Mouse (Mus musculus) left cerebral cortex, adult 8-10 months (tissue): ENCODE results near the gene Cyp2w1. TPM values are rescaled to one million over a fixed set of nuclear protein-coding genes. Genes with fewer than 3 reads are reported as not detected.
"Not testable (repeated sequence)": the region's sequence is repeated elsewhere in the genome, so short reads cannot be mapped to it uniquely, and the experiment has no call there.

Experiments used
- DNase-seq, 2 experiments: peaks; one replicate each; pipeline ENCODE4 v3.0.0; 2022; ENCODE audit warnings: low spot score in 2 of 2
- total RNA-seq, 4 experiments: library from RNA; stranded (reverse); gene quantifications; 2 replicates each; pipeline ENCODE4 v1.2.4; 2022

Gene Cyp2w1
- total RNA-seq, 4 experiments from 2014 or later, result not detected

GRCm38 (mm10) chr5:139332590-139333272, 19.7 kb upstream of the Cyp2w1 start:
- no peak for DNase-seq

- DNase-seq, result no peak
Measured at GRCm38 (mm10) chr5:139333301-139334013, 19.0 kb upstream of the Cyp2w1 start.

GRCm38 (mm10) chr5:139334394-139334793, 18.0 kb upstream of the Cyp2w1 start:
- not testable (repeated sequence) for DNase-seq

- DNase-seq, result no peak
Measured at GRCm38 (mm10) chr5:139335634-139336033, 16.8 kb upstream of the Cyp2w1 start.

- no peak for DNase-seq
Measured at GRCm38 (mm10) chr5:139337826-139338370, 14.5 kb upstream of the Cyp2w1 start.

- DNase-seq, result no peak
Measured at GRCm38 (mm10) chr5:139338403-139338802, 14.0 kb upstream of the Cyp2w1 start.

- no peak for DNase-seq
Measured at GRCm38 (mm10) chr5:139338891-139339290, 13.5 kb upstream of the Cyp2w1 start.

GRCm38 (mm10) chr5:139344021-139344686, 8.3 kb upstream of the Cyp2w1 start:
- peak; percentile 50 to 59 for DNase-seq

- peak; percentile 78 to 85 for DNase-seq
Measured at GRCm38 (mm10) chr5:139344687-139345363, 7.6 kb upstream of the Cyp2w1 start.

GRCm38 (mm10) chr5:139345364-139345714, 7.1 kb upstream of the Cyp2w1 start:
- DNase-seq, result no peak

GRCm38 (mm10) chr5:139347225-139347624, 5.2 kb upstream of the Cyp2w1 start:
- no peak for DNase-seq

- DNase-seq, result no peak
Measured at GRCm38 (mm10) chr5:139349713-139350112, 2.7 kb upstream of the Cyp2w1 start.

- DNase-seq, result no peak
Measured at GRCm38 (mm10) chr5:139351134-139351533, 1.3 kb upstream of the Cyp2w1 start, which contains the start of gene Cox19. Cox19 (minus strand) TSS chr5:139351418.

GRCm38 (mm10) chr5:139351628-139352027, 789 bp upstream of the Cyp2w1 start:
- no peak for DNase-seq

GRCm38 (mm10) chr5:139353496-139353895, 1.1 kb downstream of the Cyp2w1 start:
- no peak for DNase-seq

GRCm38 (mm10) chr5:139353946-139354345, 1.5 kb downstream of the Cyp2w1 start:
- DNase-seq, result no peak

GRCm38 (mm10) chr5:139355235-139355772, 2.9 kb downstream of the Cyp2w1 start:
- peak; percentile 55 to 73 for DNase-seq

- no peak for DNase-seq
Measured at GRCm38 (mm10) chr5:139358653-139359052, 6.2 kb downstream of the Cyp2w1 start.

GRCm38 (mm10) chr5:139359244-139359643, 6.8 kb downstream of the Cyp2w1 start:
- no peak for DNase-seq

GRCm38 (mm10) chr5:139363858-139364257, 11.4 kb downstream of the Cyp2w1 start:
- no peak for DNase-seq

- DNase-seq, result peak; percentile 68 to 98
Measured at GRCm38 (mm10) chr5:139364260-139364910, 12.0 kb downstream of the Cyp2w1 start.
